Mouse (Mus musculus): Measurements from ENCODE around the gene Ifngr2.

- TF ChIP-seq CTCF (IDR thresholded peaks at IDR 0.05; ENCODE audit: low read depth) (no peak), EP300 (IDR thresholded peaks at IDR 0.05; ENCODE audit: low read depth) (no peak)
Measured at GRCm38 (mm10) chr16:91524206-91524605, 22.7 kb upstream of the Ifngr2 start.

Data from heart, postnatal 0 days (tissue).